Mouse (Mus musculus) ES-CJ7 (cell line): ENCODE data around the gene Wrap53.
A peak's percentile ranks its signal among the peaks of the same experiment; 100 is the strongest.
"Not testable (repeated sequence)": the region's sequence is repeated elsewhere in the genome, so short reads cannot be mapped to it uniquely, and the experiment has no call there.

Source experiments
- DNase-seq: peaks from one replicate; pipeline ENCODE4 v3.0.0; 2011; ENCODE audit warnings: low read depth, low spot score

Wrap53 gene

DNA sequence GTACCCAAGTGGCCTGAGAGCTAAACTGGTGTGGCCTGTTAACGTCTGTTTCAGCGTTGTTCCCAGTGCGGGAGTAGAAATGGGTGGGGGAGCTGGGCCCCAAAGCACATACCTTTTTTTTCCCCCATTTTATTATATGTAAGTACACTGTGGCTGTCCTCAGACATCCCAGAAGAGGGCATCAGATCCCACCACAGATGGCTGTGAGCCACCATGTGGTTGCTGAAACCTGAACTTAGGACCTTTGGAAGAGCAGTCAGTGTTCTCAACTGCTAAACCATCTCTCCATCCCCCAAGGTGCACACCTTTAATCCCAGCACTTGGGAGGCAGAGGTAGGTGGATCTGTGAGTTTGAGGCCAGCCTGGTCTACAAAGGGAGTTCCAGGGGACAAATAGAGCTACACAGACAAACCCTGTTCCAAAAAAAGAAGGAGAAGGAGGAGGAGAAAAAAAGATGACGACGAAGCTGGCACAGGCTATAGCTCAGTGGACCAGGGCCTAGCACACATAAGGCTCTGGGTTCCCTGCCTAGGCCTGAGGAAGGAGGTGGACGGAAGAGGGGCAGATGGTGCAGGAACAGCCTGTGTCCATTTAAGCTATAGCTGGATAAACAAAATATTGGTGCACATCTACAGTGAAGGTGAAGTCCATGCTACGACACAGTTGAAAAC lies 47.4 kb downstream of the Wrap53 start:
- DNase-seq, result peak; percentile 40

DNA sequence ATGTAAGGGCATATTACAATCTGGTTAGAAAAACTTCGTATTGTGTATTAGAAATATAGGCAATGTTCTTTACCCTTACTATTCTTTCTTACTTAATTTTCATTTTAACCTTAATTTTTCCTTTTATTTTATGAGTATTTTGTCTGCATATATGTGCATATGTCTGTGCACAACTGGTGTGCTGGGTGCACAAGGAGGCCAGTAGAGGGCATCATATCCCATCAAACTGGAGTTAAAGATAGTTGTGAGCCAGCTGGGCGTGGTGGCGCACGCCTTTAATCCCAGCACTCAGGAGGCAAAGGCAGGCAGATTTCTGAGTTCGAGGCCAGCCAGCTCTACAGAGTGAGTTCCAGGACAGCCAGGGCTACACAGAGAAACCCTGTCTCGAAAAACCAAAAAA lies 49.3 kb downstream of the Wrap53 start:
- DNase-seq, result peak; percentile 77

DNA sequence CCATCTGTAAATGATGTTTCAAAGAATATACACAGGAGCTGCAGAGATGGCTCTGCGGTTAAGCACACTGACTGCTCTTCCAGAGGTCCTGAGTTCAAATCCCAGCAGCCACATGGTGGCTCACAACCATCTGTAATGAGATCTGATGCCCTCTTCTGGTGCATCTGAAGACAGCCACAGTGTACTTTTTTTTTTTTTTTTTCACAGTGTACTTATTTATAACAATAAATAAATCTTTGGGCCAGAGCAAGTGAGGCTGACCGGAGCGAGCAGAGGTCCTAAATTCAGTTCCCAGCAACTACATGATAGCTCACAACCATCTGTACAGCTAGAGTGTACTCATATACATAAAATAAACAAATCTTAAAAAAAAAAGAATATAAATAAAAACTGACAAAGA lies 49.8 kb downstream of the Wrap53 start:
- not testable (repeated sequence) for DNase-seq

DNA sequence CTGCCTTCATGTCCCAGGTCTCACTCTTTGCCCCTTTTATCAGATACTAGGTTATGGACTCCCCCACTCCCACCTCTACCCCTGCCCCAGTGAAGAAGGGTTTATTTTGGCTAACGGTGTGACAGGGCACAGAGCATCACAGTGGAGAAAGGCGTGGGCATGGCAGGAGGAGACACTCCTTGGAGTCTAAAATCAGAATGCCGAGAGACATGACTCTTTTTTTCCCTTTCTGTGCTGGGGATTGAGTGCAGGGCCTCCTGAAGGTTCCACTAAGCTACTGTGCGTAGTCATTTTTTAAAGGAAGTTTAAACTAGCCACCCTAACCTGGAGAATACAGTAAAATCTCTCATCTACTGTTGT lies 52.0 kb downstream of the Wrap53 start:
- DNase-seq, result no peak

DNA sequence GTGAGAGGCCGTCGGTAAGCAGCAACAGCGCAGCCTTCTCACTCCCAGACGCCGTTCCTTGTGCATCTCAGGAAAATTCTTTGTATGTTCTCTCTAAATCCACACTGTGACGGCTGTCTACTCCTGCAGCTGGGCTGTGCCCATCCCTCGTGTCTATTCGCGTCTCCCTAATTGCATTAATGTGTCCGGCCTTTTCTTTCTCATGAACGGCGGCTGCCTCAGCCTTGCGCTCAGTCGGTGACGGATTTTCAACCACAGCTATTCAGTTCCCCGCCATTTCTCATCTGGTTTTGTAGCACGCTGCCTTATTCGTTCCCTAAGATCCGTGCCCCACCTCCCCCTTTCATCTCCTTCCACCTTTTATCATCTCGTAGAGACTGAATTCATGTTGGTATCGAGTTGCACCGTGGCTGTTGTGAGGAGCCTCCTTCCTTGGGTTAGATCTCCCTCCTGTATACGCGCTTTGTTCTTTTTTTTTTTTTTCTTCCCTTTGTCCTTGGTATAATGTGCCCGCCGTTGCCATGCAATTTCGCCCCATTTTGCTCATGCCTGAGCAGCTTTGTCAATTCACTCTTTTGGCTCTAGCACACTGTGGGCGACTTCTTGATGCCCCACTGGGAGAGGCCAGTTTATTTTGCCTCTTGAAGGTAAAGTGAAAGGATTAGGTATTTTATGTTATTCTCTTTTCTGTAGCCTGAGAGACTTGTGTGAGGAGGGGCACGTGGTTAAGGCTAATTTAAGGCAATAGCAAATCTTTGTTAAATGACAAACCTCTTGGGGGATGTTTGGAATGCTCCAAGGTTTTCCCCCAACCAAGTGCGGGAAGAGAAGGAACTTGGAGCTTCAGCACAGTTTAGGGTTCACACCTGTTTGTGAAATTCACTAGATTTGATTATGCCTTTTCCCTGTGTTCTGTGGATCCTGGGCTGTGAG lies 52.7 kb downstream of the Wrap53 start:
- DNase-seq, result no peak

DNA sequence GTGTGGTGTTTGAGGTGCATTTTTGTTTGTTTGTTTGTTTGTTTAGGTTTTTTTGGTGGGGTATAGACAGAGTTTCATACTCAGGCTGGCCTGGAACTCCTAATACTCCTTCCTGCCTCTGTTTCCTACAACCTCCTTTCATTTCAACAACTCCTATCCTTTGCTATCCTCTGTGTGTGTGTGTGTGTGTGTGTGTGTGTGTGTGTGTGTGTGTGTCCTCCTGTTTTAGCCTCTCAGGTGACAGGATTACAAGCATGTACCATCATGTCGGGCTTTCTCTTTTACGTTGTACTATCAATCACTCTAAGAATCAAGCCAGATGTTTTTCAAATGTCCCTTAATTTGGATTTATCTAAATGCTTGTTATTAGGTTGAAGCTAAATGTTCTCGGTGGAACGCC lies 53.4 kb downstream of the Wrap53 start:
- DNase-seq, result no peak

DNA sequence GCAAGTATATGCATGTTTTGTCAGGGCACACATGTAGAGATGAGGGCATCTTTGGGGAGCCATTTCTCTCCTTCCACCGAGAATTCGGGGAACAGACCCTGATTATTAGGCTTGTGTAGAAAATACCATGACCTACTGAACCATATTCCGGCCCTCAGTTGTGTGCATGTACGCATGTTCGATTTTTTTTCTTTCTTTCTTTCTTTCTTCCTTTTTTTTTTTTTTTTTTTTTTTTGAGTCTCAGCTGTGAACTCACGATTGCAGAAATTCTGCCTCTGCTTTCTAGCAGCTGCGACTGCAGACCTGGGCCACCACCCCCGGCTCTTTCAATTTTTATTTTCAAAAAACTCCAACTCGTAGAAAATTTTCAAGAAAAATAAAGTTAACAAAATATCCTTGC lies 54.4 kb downstream of the Wrap53 start:
- DNase-seq, result no peak

DNA sequence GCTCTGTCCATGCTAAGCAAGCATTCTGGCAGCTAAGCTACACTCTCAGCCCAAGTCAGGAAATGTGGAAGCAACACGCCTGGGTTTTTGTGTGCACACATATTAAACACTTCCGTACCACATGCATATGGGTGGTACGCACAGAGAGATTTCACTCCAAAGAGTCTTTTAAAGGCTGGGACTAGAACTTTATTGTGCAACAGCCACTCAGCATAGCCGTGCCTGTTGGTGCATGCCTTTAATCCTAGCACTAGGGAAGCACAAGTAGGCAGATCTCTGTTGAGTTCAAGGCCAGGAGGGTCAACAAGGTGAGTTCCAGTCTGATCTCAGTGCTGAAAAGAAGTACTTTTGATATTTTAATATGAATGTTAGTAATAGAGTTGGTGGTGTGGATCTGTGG lies 56.4 kb downstream of the Wrap53 start:
- no peak for DNase-seq

DNA sequence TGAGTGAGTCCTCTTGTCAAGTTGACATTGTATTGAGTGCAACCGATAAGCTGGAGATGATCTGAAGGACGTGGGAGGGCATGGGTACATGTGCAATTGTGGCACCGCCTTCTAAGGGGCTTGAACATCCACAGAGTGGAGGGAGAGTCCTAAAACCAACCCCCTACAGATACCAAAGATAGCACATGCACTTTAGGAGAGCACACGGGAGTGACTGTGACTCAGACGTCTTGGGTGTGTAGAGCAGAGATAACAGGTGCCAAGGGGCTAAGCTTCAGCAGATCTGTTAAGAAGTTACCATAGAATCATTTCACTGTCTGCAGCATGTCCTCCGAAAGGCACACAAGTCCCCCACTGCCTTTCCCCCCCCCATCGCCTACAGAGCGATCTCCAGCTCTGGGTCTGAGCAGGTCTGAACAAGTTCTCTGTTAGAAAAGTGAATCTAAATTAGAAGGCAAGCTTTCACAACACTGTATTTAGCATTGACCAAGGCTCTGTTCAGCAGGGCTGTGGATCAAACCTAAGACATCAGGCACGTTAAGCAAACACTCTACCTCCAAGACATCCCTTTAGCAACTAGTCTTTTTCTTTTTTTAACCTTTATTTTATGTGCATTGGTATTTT lies 58.4 kb downstream of the Wrap53 start:
- no peak for DNase-seq

DNA sequence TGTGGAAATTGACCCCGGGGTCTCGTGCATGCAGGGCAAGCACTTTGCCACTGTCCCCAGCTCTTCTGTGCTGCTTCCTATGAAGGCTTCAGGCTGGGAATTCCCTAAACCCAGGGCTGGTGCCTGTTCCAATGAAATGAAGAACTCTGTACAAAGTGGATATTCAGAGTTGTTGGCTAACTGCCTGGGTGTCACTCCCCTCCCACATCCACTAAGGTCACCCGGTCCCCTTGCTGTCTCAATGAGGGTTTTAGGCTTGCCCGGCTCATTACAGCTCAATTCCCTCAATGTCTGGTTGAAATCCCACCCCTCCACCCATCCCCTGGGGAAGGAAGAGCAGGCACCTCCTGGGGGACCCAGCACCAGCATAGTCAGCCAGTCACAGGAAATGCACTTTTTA lies 60.1 kb downstream of the Wrap53 start:
- no peak for DNase-seq

DNA sequence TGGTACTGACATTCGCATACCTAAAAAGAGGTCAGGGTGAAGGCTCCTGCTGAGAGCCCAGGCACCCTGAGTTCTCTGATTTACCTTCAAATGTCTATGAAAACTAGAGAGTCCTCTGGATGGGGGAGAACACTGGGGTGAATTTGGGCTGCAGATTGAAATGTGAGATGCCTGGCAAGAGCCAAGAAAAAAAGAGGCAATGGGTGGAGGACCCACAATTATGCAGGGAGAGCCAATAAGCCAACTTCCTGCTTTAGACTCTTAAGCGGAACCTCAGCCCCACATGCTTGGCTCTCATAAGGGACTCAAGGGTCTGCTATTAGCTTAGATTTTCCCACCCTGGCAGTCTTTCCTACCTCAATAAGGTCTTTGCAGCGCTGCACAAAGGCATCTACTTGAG lies 63.4 kb downstream of the Wrap53 start:
- DNase-seq, result no peak

DNA sequence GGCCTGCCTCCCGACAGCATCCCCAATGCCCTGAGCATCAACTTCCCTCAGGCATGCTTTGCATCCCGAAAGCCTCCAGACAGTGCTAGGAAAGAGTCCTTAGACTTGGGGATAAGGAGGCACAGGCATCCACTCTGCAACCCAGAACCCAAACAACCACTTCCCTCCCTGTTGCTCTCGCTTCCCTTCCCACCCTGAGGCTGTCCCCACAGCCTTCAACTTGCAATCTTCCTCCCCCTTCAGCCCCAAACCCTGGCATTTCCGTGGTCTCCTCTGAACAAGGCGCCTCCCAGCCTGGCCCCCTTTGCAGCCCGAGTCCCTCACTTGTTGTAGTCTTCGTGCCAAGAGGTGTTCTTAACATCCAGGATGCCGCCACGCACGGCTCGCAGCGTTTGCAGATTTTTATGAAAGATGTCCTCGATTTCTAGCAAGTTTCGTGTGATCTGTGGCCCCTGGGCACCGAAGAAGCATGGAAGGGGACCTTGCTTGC lies 63.9 kb downstream of the Wrap53 start:
- DNase-seq, result no peak

DNA sequence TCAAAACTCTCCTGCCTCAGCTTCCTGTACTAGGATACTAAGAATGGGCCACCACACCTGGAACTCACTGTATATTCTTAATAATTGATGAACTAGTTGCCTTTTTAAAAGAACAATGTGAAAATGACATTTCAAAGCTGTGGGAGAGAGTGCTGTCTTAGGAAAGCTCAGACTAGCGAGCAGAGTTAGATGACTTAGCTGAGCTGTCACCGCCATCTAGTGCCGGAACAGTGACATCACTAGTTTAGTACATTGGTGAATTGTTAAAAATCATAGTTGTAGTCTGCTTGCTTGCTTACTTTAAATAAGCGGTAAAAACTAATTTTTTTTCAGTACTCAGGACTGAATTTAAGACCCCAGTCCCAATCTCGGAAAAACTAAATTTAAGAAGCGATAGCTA lies 66.2 kb downstream of the Wrap53 start:
- peak; percentile 68 for DNase-seq
